Mouse (Mus musculus): ENCODE results near the gene Itgb6. TPM values are rescaled to one million over a fixed set of nuclear protein-coding genes. Genes with fewer than 3 reads are reported as not detected.
A peak's percentile ranks its signal among the peaks of the same experiment; 100 is the strongest.

Itgb6 gene
- polyA plus RNA-seq (2015; fragmentation: Nextera tagmentation; extraction: Ambion mirVana) = 0.38 and 0.63 TPM in 2 replicates

- Histone ChIP-seq H3K27me3 (no peaks in the 10 kb centered on the region), H3K4me2 (peak within 1 kb of the TSS; percentile 49), H3K27ac (peak within 1 kb of the TSS; percentile 76), H3K4me3 (peak within 1 kb of the TSS; percentile 24), H3K9me3 (replicated peaks) (no peaks in the 10 kb centered on the region), H3K36me3 (no peaks in the 10 kb centered on the region), H3K4me1 (replicated peaks) (peaks cover 17% of the 10 kb centered on the region), H3K9ac (no peak within 1 kb of the TSS)
- WGBS = 45% methylated on average over 14 of the region's 14 CpGs
- peak; percentile 61; the same call in 1 of the 2 replicates for ATAC-seq (replicated peaks; ENCODE audit: insufficient number of reproducible peaks, insufficient read depth, low FRiP score, low read depth)
Measured at GRCm38 (mm10) chr2:60722514-60722913, at the start of gene Itgb6. Gene Itgb6 (minus strand): TSS chr2:60722643.

- Histone ChIP-seq H3K9ac (no peak overlapping the region), H3K4me2 (no peak overlapping the region), H3K36me3 (peaks cover 39% of the 10 kb centered on the region), H3K4me1 (replicated peaks) (no peaks in the 10 kb centered on the region), H3K4me3 (no peak overlapping the region), H3K27ac (no peak overlapping the region), H3K27me3 (no peaks in the 10 kb centered on the region), H3K9me3 (replicated peaks) (no peaks in the 10 kb centered on the region)
- no peak for ATAC-seq (replicated peaks; ENCODE audit: insufficient number of reproducible peaks, insufficient read depth, low FRiP score, low read depth)
- 79% methylated on average over 8 of the region's 8 CpGs for WGBS
Measured at GRCm38 (mm10) chr2:60766420-60766819, 44.0 kb upstream of the Itgb6 start.

- Histone ChIP-seq H3K9me3 (replicated peaks) (no peaks in the 10 kb centered on the region), H3K9ac (no peak overlapping the region), H3K27ac (no peak overlapping the region), H3K4me3 (no peak overlapping the region), H3K4me1 (replicated peaks) (no peaks in the 10 kb centered on the region), H3K27me3 (no peaks in the 10 kb centered on the region), H3K36me3 (peaks cover 62% of the 10 kb centered on the region), H3K4me2 (no peak overlapping the region)
- ATAC-seq (replicated peaks; ENCODE audit: insufficient number of reproducible peaks, insufficient read depth, low FRiP score, low read depth) = no peak
- WGBS = 90% methylated on average over 9 of the region's 9 CpGs
Measured at GRCm38 (mm10) chr2:60756218-60756617, 33.8 kb upstream of the Itgb6 start.

- Histone ChIP-seq H3K36me3 (peaks cover 61% of the 10 kb centered on the region), H3K4me3 (no peak overlapping the region), H3K9ac (no peak overlapping the region), H3K4me1 (replicated peaks) (no peaks in the 10 kb centered on the region), H3K27ac (no peak overlapping the region), H3K4me2 (no peak overlapping the region), H3K9me3 (replicated peaks) (no peaks in the 10 kb centered on the region), H3K27me3 (no peaks in the 10 kb centered on the region)
- no peak for ATAC-seq (replicated peaks; ENCODE audit: insufficient number of reproducible peaks, insufficient read depth, low FRiP score, low read depth)
- 97% methylated on average over 7 of the region's 7 CpGs for WGBS
Measured at GRCm38 (mm10) chr2:60755101-60755500, 32.7 kb upstream of the Itgb6 start.

- Histone ChIP-seq H3K9ac (no peak overlapping the region), H3K9me3 (replicated peaks) (no peaks in the 10 kb centered on the region), H3K4me2 (no peak overlapping the region), H3K4me1 (replicated peaks) (peaks cover 10% of the 10 kb centered on the region), H3K27me3 (no peaks in the 10 kb centered on the region), H3K27ac (no peak overlapping the region), H3K36me3 (peaks cover 48% of the 10 kb centered on the region), H3K4me3 (no peak overlapping the region)
- no peak for ATAC-seq (replicated peaks; ENCODE audit: insufficient number of reproducible peaks, insufficient read depth, low FRiP score, low read depth)
- WGBS = 93% methylated on average over 9 of the region's 9 CpGs
Measured at GRCm38 (mm10) chr2:60751274-60751673, 28.8 kb upstream of the Itgb6 start.

GRCm38 (mm10) chr2:60750591-60750990 is 28.1 kb upstream of the Itgb6 start:
- no peak overlapping the region for H3K4me2 ChIP-seq
- WGBS = 85% methylated on average over 3 of the region's 3 CpGs
- no peak overlapping the region for H3K9ac ChIP-seq
- no peak for ATAC-seq (replicated peaks; ENCODE audit: insufficient number of reproducible peaks, insufficient read depth, low FRiP score, low read depth)
- no peak overlapping the region for H3K27ac ChIP-seq
- H3K4me1 ChIP-seq (replicated peaks) = peaks cover 10% of the 10 kb centered on the region
- no peaks in the 10 kb centered on the region for H3K9me3 ChIP-seq (replicated peaks)
- H3K4me3 ChIP-seq = no peak overlapping the region
- no peaks in the 10 kb centered on the region for H3K27me3 ChIP-seq
- peaks cover 41% of the 10 kb centered on the region for H3K36me3 ChIP-seq

- ATAC-seq (replicated peaks; ENCODE audit: insufficient number of reproducible peaks, insufficient read depth, low FRiP score, low read depth) = no peak
- Histone ChIP-seq H3K4me1 (replicated peaks) (peaks cover 12% of the 10 kb centered on the region), H3K36me3 (peaks cover 22% of the 10 kb centered on the region), H3K27ac (no peak overlapping the region), H3K9ac (no peak overlapping the region), H3K4me3 (no peak overlapping the region), H3K4me2 (no peak overlapping the region), H3K27me3 (no peaks in the 10 kb centered on the region), H3K9me3 (replicated peaks) (no peaks in the 10 kb centered on the region)
- 87% methylated on average over 1 of the region's 1 CpGs for WGBS
Measured at GRCm38 (mm10) chr2:60748585-60748984, 26.1 kb upstream of the Itgb6 start.

GRCm38 (mm10) chr2:60747590-60747989 is 25.1 kb upstream of the Itgb6 start:
- H3K27me3 ChIP-seq = no peaks in the 10 kb centered on the region
- H3K4me1 ChIP-seq (replicated peaks) = peaks cover 12% of the 10 kb centered on the region
- H3K9ac ChIP-seq = no peak overlapping the region
- H3K36me3 ChIP-seq = peaks cover 13% of the 10 kb centered on the region; the same call in 1 of the 2 replicates
- H3K4me2 ChIP-seq = no peak overlapping the region
- 0 out of 2 replicates have a peak overlapping the region, but pooled peaks have one; percentile 6 for H3K27ac ChIP-seq
- 22% methylated on average over 3 of the region's 3 CpGs for WGBS
- no peaks in the 10 kb centered on the region for H3K9me3 ChIP-seq (replicated peaks)
- no peak overlapping the region for H3K4me3 ChIP-seq
- peak; percentile 75 for ATAC-seq (replicated peaks; ENCODE audit: insufficient number of reproducible peaks, insufficient read depth, low FRiP score, low read depth)

- no peak overlapping the region for H3K4me3 ChIP-seq
- peaks cover 12% of the 10 kb centered on the region for H3K4me1 ChIP-seq (replicated peaks)
- no peak for ATAC-seq (replicated peaks; ENCODE audit: insufficient number of reproducible peaks, insufficient read depth, low FRiP score, low read depth)
- peaks cover 7% of the 10 kb centered on the region; the same call in 1 of the 2 replicates for H3K36me3 ChIP-seq
- no peak overlapping the region for H3K9ac ChIP-seq
- H3K4me2 ChIP-seq = no peak overlapping the region
- H3K9me3 ChIP-seq (replicated peaks) = no peaks in the 10 kb centered on the region
- H3K27me3 ChIP-seq = no peaks in the 10 kb centered on the region
- 39% methylated on average over 3 of the region's 3 CpGs for WGBS
- H3K27ac ChIP-seq = no peak overlapping the region
Measured at GRCm38 (mm10) chr2:60744674-60745073, 22.2 kb upstream of the Itgb6 start.

- no peaks in the 10 kb centered on the region for H3K9me3 ChIP-seq (replicated peaks)
- H3K27me3 ChIP-seq = no peaks in the 10 kb centered on the region
- WGBS = 48% methylated on average over 10 of the region's 10 CpGs
- H3K4me2 ChIP-seq = no peak overlapping the region
- no peak overlapping the region for H3K4me3 ChIP-seq
- 0 out of 2 replicates have a peak, but pooled peaks cover 5% of the 10 kb centered on the region for H3K4me1 ChIP-seq (replicated peaks)
- ATAC-seq (replicated peaks; ENCODE audit: insufficient number of reproducible peaks, insufficient read depth, low FRiP score, low read depth) = no peak
- no peak overlapping the region for H3K9ac ChIP-seq
- H3K36me3 ChIP-seq = no peaks in the 10 kb centered on the region
- peak overlapping the region; percentile 16; the same call in 1 of the 2 replicates for H3K27ac ChIP-seq
Measured at GRCm38 (mm10) chr2:60739389-60740137, 17.1 kb upstream of the Itgb6 start.

GRCm38 (mm10) chr2:60730929-60731328 is 8.5 kb upstream of the Itgb6 start:
- no peaks in the 10 kb centered on the region for H3K27me3 ChIP-seq
- no peak overlapping the region for H3K27ac ChIP-seq
- peaks cover 14% of the 10 kb centered on the region for H3K4me1 ChIP-seq (replicated peaks)
- ATAC-seq (replicated peaks; ENCODE audit: insufficient number of reproducible peaks, insufficient read depth, low FRiP score, low read depth) = no peak
- H3K9me3 ChIP-seq (replicated peaks) = no peaks in the 10 kb centered on the region
- WGBS = 51% methylated on average over 6 of the region's 6 CpGs
- H3K4me2 ChIP-seq = no peak overlapping the region
- no peak overlapping the region for H3K9ac ChIP-seq
- H3K4me3 ChIP-seq = no peak overlapping the region
- H3K36me3 ChIP-seq = no peaks in the 10 kb centered on the region

GRCm38 (mm10) chr2:60730024-60730423 is 7.6 kb upstream of the Itgb6 start:
- 9% methylated on average over 3 of the region's 3 CpGs for WGBS
- no peaks in the 10 kb centered on the region for H3K27me3 ChIP-seq
- H3K4me1 ChIP-seq (replicated peaks) = peaks cover 14% of the 10 kb centered on the region
- H3K36me3 ChIP-seq = no peaks in the 10 kb centered on the region
- ATAC-seq (replicated peaks; ENCODE audit: insufficient number of reproducible peaks, insufficient read depth, low FRiP score, low read depth) = peak; percentile 87
- H3K27ac ChIP-seq = peak overlapping the region; percentile 62
- no peak overlapping the region for H3K9ac ChIP-seq
- no peak overlapping the region for H3K4me3 ChIP-seq
- H3K9me3 ChIP-seq (replicated peaks) = no peaks in the 10 kb centered on the region
- peak overlapping the region; percentile 42 for H3K4me2 ChIP-seq
